Mouse (Mus musculus) layer of hippocampus, postnatal 25 days (tissue): ENCODE measurements at regions not wholly inside any gene's neighbourhood (a gene's known extent, or its start where the extent isn't known, plus 50 kb on each side); places are given as distances from the start of the nearest gene placed in this dataset.
"Not testable (repeated sequence)": the region's sequence is repeated elsewhere in the genome, so short reads cannot be mapped to it uniquely, and the experiment has no call there.

Source experiments
- DNase-seq, 2 experiments: peaks; one replicate each; pipeline ENCODE4 v3.0.0; 2022; ENCODE audit warnings: mixed read lengths in 2 of 2, low spot score in 1 of 2; ENCODE audit errors: extremely low spot score in 1 of 2

DNA sequence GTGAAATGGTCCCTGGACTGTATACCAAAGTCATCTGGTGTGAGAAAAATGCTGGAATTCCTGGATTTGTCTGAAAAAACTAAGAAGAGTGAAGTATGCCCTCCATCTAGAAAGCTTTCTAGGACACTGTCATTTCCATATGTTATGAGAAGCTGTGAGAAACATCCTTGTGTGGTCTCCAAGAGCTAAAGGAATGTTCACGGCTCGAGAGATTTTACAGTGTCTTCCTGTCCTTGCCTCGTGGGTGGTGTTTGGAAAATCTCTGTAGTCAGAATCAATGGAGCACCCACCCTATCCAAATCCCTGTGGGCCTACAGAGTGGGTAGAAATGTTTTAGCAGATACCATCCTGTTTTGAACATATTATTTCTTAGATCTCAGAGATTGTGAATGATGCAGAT, 487.7 kb downstream of the Hdgfl1 start:
- DNase-seq, result no peak

DNA sequence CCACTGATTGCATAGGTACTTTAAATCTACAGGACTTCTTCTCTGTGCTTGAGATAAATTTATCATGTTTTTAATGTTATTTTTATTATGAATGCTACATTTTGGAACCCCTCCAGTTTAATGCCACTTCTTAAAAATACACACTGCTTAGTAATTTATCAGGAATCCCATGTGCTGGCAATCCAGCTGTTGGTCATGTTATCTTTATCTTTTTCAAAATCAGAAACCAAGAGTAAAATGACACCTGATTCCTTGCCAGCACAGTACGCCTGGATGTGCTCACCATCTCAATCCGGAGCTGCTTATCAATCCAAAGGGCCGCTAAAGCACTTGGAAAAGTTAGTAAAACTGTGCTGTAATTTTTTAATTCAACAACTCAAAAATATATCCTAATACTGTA, 497.1 kb downstream of the Hdgfl1 start:
- no peak for DNase-seq

DNA sequence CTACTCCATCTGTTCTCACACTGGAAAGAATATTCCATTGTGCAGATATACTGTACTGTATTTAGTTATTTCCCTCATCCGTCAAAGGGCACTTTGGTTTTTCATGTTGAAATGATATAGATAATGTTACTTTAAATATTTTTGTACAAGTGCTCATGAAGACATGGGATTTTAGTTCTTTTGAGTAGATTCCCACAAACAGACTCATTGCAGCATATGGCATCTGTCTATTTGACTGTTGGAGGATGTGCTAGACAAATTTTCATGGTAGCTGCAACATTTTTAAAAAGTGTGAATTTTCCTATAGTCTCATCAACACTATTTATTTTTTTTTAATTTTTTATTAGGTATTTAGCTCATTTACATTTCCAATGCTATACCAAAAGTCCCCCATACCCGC, 502.5 kb downstream of the Hdgfl1 start:
- no peak for DNase-seq

DNA sequence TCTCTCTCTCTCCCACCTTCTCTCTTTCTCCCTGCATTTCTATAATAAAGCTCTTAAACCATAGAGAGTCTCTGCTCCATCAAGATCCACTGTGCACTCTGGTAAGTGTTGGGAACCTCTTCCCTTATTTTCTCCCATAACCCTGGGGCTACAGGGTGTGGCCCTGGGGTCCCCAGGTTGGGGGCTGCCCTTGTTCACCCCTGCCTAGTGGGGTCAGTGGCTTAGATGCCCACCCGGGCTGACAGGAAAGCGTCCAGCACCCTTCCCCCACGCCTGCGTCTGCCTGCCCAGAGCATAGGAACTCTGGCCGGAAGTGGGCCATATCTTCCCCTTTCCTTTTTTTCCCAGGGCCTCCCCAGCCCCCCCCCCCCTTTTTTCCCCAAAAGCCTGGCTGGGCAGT, 534.0 kb downstream of the Hdgfl1 start:
- DNase-seq, result no peak

DNA sequence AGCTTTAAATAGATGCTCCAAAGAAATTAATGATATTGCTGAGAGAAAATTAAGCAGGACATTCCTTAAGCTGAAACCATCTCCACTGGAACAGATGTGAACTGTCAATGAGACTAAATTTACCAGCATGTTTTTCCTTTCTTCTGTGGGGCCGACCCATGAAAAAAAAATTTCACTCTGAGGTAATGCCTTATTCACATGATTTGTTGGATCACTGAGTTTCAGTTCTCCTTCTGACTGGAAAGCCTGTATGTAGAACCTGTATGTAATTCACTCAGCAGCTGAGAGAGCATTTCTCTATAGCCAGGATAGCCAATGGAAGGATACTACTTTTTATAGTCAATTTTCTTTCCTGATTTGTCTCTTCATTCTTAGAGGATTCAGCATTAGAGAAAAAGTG, 535.3 kb downstream of the Hdgfl1 start:
- DNase-seq, result no peak

DNA sequence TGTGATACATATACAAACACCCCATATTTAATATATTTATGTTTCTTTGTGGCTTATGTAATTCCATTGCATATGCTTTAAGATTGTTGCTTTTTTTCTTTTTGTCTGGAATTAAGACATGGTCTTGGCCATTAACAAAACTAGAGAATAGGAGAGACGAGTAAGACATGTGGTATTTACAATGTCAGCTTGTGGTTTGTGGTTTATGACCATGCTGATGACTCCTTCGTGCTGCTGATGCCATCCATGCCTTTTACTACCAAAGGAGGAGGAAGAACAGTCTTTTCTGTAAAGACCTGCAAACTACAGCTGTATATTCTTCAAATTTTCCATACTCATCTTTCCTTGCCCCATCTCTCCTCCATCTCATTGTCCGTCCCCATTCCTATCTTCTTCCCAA, 552.7 kb downstream of the Hdgfl1 start:
- no peak for DNase-seq

DNA sequence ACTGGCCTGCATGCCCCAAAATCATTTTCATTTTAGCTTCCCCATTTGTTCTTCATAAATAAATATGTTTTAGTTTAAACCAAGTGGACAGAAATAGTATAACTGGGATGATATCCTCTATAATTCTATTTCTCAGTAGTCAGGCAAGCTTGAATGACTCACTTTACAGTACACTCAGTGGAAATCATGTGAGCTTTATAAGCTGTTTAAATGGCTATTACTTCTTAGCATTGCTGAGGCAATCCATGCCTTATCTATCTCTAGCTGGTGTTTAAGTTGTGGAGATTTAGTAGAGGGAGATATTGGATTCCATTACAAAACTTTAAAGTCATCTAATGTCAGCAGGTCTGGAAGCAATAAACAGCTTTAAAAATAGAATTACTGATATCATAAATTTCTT, 553.4 kb downstream of the Hdgfl1 start:
- no peak for DNase-seq

DNA sequence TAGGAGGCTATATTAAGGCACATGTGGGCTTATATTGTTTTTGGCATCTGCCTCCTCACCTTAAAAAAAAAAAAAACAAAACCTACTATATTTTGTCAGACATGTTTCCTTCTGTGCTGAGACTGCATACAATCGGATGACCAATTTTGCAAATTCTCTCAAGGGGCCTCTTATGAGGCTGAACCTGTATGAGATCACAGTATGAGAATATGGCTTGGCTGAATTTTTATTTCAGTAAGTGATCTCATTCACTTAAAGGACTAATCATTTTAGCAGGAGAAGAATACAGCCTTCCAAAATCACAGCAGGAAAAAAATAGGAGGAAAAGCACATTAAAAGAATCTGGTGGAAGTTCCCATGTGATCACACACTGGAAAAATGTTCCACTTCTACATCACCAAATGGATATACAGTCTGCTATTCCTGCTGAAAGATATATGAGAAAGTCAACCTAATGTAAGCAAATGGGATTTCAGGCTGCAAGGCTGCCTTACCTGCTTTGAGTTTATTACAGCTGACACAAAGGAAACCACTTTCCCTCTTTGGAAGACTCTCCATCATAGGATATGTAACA, 564.3 kb downstream of the Hdgfl1 start:
- DNase-seq, result no peak

DNA sequence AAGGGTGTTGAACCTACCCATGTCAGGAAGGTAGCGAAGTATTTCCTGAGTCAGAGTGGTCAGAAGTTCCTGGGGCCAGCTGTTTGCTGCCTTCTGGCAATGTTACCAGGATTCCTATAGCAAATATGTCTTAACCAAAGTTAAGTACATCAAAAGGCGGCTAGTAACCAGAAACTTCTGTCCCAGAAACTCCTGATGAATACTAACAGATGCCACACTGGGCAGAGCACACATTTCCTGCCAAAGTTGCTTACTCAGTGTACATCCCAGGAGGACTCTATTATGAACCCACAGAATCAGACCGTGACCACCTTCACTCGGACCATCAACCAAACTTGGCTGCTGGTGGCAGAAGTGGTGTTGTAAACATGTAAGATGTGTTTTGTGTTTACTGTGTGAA, 575.3 kb downstream of the Hdgfl1 start:
- DNase-seq, result no peak

DNA sequence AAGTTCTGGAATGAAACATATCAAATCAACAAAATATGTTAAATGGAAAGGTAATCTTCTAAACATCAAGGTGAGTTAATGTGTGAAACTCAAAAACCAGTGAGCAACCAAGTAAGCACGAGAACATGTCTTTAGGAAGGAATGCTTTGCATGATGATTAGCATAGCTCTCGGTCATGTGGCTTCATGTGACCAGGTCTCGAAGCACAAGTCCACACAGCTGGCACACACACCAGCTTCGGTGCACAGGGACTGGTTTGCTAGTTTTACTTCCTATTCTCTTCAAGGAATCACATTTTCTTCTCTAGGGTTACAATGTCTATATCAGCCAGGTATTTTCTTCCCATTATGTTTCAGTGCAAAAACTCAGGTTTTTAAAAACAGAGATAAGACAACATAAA, 586.1 kb downstream of the Hdgfl1 start:
- no peak for DNase-seq

DNA sequence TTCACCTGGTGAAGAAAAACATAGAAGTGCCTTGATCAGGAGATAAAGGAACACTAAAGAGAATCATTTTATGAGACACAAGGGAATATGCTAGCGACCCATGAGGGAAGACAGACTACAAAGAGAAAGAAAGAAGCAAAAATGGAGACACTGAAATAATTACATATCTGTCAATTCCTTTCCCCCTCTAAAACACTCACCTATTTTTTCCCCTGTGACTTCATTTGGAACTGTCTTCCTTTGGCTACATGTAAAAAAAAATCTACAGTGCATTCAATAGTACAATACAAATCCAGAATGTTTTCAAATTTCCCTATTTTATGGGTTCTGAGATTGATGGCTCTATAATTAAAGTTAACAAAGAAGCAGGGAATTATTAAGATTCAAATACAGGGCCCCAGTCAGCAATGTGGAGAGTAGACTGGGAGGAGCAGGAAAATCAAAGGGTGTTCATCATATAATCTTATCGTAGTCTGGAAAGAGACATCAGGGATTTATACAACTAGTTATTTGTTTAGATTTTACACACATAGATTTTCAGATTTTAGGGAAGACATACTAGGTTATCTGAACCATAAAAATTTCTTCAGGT, 598.0 kb downstream of the Hdgfl1 start:
- DNase-seq, result no peak

DNA sequence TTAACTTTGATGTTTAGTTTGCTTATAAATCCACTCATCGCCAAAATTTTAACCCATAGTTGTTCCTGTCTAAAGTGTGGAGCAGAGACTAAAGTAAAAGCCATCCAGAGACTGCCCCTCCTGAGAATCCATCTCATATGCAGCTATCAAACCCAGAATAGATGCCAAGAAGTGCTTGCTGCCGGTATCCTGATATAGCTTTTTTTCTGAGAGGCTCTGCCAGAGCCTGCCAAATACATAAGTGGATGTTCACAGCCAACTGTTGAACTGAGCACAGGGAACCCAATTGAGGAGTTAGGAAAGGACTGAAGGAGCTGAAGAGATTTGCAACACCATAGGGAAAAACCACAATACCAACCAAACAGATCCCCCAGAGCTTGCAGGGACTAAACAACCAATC, 600.3 kb downstream of the Hdgfl1 start:
- no peak for DNase-seq

DNA sequence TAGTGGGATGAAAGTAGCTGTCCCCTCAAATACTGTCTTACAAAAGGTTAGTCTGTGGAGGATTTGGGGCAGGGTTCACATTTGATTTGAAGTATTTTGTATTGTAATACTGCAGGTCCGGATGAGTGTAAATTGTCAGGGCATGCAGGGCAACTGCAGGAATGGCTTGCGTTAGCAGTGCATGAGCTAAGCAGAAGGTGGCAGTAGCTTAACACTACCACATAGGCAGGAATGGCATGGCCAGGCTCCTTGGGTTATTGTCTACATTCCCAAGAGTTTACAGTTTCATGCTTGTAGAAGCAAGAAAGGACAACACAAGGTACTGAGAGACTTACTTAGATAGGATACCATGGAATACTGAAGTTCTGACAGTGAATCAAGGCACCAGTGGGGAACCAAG, 611.3 kb downstream of the Hdgfl1 start:
- no peak for DNase-seq

DNA sequence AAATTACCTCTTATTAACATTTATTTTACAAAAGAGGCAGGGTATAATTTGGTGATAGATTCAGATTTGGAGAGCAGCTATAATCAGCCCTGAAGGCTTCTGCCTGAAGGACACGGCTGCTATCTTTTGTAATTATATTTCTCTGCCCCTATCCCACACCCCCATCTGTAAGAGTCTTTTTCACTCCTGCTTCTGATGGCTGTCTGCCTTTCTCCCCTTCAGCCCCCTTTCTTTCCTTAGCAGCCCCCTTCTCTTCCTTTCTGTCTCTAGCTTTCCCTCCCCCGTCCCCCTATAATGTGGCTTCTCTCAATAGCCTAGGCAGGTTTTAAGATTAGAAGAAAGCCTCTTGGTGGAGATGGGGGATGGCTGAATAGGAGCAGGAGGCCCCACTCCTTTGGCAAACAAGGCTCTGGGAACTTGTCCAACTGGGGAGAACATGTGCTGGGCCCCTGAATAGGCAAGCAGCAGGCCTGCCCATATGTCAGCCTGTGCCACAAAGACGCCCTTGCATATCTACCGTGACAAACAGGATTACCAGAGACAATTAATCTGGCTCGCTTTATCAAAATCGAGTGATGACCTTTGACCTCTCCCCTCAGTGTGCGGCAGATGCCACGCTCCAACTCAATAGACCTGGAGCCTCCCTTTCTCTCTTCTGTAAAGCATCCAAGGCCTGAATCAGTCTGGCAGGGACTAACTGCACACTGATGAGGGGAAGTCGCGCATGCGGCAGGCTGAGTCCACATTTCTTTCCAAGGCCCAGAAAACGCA, 615.1 kb downstream of the Hdgfl1 start:
- peak; percentile 61 to 65 for DNase-seq

DNA sequence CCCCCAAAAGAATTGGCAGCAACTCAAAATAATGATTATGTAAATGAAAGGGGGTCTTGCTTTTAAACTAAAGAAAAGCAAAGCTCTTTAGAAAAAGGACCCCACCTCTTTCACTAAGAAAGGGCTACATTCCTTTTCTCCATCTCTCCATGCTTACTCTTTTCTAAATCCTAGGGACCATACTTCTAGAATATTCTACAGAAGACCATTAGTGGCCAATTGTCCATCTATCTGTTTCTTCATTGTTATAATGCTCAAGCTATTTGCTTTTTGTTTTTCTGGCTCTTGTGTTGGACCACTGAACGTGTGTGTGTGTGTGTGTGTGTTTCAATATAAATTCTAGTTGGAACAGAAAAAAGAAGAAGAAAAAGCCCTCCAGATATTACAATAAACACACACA, 615.7 kb downstream of the Hdgfl1 start:
- no peak for DNase-seq

DNA sequence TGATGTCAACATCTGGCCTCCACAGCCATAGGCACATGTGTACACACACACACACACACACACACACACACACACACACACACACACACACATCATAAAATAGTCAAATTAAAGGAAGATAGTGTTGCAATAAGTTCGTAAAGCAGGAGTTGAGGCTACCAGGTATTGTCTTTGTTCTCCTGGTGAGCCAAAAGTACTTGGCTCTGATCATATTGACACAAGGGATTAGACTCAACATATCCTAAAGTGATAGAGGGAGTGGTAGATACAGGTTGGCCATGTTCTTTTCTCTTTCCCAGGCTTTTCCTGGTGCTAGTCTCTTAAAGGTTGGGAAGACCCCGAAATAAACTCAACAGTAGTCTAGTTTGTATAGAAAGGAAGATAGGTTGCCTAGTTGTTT, 616.9 kb downstream of the Hdgfl1 start:
- no peak for DNase-seq

DNA sequence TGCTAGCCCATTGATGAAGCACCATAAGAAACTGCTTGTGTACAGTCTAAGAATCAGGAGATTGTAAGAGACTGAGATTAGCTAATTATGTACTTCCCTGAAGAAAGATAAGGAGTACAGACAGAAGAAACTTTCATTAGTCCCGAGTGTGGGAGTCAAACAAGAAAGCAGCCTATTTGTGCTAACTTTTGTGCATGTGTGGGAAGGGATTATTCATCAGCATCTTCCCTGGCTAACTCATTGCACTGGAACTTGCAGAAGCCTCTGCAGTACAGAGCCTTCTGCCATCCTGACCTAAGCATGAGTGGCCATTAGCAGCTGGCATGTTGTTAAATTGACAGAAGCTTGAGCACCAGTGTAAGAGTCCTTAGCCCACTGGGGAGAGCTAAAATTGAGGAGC, 619.5 kb downstream of the Hdgfl1 start:
- no peak for DNase-seq

DNA sequence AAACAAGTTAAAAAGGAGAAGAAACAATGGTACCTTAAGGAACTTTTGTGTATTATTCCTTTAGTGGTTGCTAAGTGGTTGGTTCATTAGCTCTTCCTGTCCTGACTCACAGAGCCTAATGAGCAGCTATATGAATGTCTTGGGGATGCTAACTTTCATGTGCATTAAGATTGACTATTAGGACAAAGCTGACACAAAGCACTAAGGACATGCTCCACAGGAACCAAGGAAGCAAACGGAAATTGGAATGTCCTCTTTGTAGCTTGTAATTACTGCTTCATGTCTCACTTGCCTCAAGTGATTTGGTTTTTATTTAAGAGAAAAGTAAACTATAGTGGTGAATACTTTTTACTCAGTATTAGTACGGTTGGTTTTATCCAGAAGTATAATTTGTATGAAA, 627.2 kb downstream of the Hdgfl1 start:
- DNase-seq, result no peak

DNA sequence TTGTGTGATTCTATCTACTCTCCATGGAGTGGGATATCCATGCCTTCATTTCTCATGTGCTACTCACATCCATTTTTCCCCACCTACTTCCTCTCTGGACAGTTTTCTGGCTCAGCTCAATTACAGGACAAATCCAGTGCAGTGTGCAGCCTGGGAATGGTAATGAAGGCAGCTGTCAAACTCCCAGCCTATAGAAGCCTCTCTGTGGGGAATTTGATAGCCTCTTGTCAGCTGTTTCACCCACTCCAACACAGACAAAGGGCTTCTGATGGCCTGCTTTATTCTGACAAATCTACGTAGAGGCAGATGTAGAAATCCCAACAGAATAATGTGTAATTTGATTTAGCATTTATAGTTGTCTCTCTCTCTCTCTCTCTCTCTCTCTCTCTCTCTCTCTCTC, 650.6 kb downstream of the Hdgfl1 start:
- no peak for DNase-seq

DNA sequence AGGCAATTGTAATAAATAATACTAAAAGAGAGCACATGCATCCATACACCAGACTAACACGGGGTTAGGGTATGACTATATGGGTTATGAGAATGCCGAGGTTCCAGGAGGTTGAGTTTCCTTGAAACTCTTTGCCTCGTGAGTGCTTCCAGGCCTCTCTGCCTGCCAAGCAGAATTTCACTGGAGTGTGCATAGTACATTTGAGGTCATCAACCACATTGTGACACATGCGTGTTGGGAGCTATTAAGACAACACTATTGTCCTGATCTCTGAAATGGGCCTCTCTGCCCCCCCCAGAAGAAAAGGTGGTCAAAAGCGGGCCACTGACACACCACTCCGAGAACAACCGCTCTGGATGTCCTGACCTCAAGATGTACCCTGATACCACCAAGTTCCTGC, 655.8 kb downstream of the Hdgfl1 start:
- DNase-seq, result no peak

DNA sequence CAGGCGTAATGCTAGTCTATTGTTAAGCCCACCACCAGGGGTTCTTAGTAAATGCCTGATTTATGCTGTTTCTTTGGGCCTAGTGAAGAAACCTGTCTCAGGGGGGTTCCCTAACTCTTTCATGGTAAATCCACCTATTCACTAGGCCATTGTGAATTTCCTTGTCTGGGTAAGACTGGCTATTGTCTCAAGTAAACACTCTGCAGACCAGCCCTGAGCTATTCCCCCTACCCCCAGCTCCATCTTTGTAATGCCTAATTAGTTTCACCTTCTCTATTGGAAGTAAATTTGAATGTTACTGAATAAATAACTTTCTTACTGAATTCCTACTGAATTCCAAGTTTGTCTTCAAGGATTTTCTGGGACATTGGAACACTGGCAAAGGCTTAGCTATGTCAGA, 656.2 kb downstream of the Hdgfl1 start:
- DNase-seq, result not testable (repeated sequence)

DNA sequence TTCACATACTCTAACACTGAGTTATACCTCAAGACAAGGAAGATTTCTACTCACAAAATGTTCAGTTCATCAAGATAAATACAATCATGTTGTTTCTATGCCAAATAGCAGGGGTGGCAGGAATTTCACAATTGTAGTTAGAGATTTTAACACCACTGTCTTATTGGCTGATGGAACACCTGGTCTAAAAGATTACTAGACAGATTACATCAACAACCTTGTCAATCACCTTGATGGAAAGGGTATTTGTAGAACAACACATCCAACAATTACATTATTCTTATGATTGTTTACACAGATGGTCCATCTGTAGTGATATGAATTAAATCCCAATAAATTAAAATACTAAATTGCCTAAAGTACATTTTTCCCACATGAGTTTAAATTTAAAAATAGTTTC, 657.4 kb downstream of the Hdgfl1 start:
- DNase-seq, result no peak
